Mouse (Mus musculus) urinary bladder, postnatal 25 days (tissue): ENCODE measurements around the gene Pgrmc1.

ENCODE experiments used
- DNase-seq: peaks from one replicate; pipeline ENCODE4 v3.0.0; 2022; ENCODE audit warnings: low spot score

Gene Pgrmc1

GRCm38 (mm10) chrX:36604040-36604439 is 6.0 kb downstream of the Pgrmc1 start:
- no peak for DNase-seq

GRCm38 (mm10) chrX:36609117-36609516 is 11.1 kb downstream of the Pgrmc1 start:
- no peak for DNase-seq

GRCm38 (mm10) chrX:36628102-36628501 is 30.1 kb downstream of the Pgrmc1 start:
- no peak for DNase-seq

- no peak for DNase-seq
Observed at GRCm38 (mm10) chrX:36630771-36631170, 32.8 kb downstream of the Pgrmc1 start.

- no peak for DNase-seq
Observed at GRCm38 (mm10) chrX:36640046-36640445, 42.0 kb downstream of the Pgrmc1 start.

GRCm38 (mm10) chrX:36644657-36645551 is 46.9 kb downstream of the Pgrmc1 start, which contains the start of gene Akap17b:
Akap17b (minus strand) TSS chrX:36645395.
- peak; percentile 62 for DNase-seq
